Mouse (Mus musculus): ENCODE results near the gene S100a8.

DNA sequence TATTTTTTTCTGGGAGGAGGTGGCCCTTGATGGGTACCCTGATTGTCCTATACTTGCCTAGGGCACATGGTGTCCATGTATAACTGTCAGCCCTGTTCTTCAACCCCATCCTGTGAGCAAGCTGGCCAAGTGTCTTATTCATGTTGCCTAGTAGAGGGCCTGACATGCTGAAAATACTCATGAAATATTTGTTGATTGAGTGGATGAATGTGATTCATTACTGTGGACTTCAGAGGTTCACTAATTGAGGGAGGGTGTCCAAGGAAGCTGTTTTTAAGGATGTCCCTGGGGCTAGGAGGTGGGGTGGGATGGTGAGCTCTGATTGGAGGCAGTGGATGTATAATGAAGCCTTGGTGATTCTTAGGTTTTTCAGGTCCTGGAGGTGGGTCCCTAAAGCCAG, 15.1 kb upstream of the S100a8 start, which contains the start of gene S100a7a:
- TF ChIP-seq POLR2A (IDR thresholded peaks at IDR 0.05; ENCODE audit: extremely low read depth, insufficient read depth, low read length) = no peak
- no peak for TF ChIP-seq CTCF (IDR thresholded peaks at IDR 0.05; ENCODE audit: low read depth, low read length)
